Mouse (Mus musculus) T-cell, adult 2 months (primary cell): ENCODE data around the gene Nmt2.
A peak's percentile ranks its signal among the peaks of the same experiment; 100 is the strongest.

Source experiments
- DNase-seq: peaks from one replicate; pipeline ENCODE4 v3.0.0; 2022; ENCODE audit warnings: low spot score

The Nmt2 gene

GRCm38 (mm10) chr2:3283602-3284472, at the start of gene Nmt2:
TSS of gene Nmt2 (plus strand) at chr2:3284212.
- DNase-seq: peak; percentile 100

GRCm38 (mm10) chr2:3239255-3239654, 44.8 kb upstream of the Nmt2 start:
- DNase-seq: no peak

- no peak for DNase-seq
These were observed 39.8 kb upstream of the Nmt2 start for GRCm38 (mm10) chr2:3244251-3244650.

GRCm38 (mm10) chr2:3251309-3251708, 32.7 kb upstream of the Nmt2 start:
- no peak for DNase-seq

- DNase-seq: no peak
These were observed 17.5 kb upstream of the Nmt2 start for GRCm38 (mm10) chr2:3266466-3266865.

GRCm38 (mm10) chr2:3267879-3268278, 16.1 kb upstream of the Nmt2 start:
- no peak for DNase-seq

- DNase-seq: no peak
These were observed 10.7 kb upstream of the Nmt2 start for GRCm38 (mm10) chr2:3273349-3273748.

- no peak for DNase-seq
These were observed 7.9 kb upstream of the Nmt2 start for GRCm38 (mm10) chr2:3276106-3276505.

GRCm38 (mm10) chr2:3277502-3277901, 6.5 kb upstream of the Nmt2 start:
- no peak for DNase-seq

- no peak for DNase-seq
These were observed 2.7 kb upstream of the Nmt2 start for GRCm38 (mm10) chr2:3281311-3281710.

GRCm38 (mm10) chr2:3282866-3283601, 978 bp upstream of the Nmt2 start:
- no peak for DNase-seq

GRCm38 (mm10) chr2:3284473-3285180, 615 bp downstream of the Nmt2 start:
- peak; percentile 53 for DNase-seq

- peak; percentile 27 for DNase-seq
These were observed 1.1 kb downstream of the Nmt2 start for GRCm38 (mm10) chr2:3285181-3285530.

GRCm38 (mm10) chr2:3285709-3286108, 1.7 kb downstream of the Nmt2 start:
- no peak for DNase-seq

GRCm38 (mm10) chr2:3286243-3286642, 2.2 kb downstream of the Nmt2 start:
- no peak for DNase-seq

- no peak for DNase-seq
These were observed 5.6 kb downstream of the Nmt2 start for GRCm38 (mm10) chr2:3289581-3289980.

GRCm38 (mm10) chr2:3292170-3292569, 8.2 kb downstream of the Nmt2 start:
- DNase-seq: no peak

GRCm38 (mm10) chr2:3295826-3296225, 11.8 kb downstream of the Nmt2 start:
- DNase-seq: no peak

- no peak for DNase-seq
These were observed 21.5 kb downstream of the Nmt2 start for GRCm38 (mm10) chr2:3305426-3306025.

- DNase-seq: no peak
These were observed 39.1 kb downstream of the Nmt2 start for GRCm38 (mm10) chr2:3323132-3323531.

GRCm38 (mm10) chr2:3324381-3325130, 40.5 kb downstream of the Nmt2 start:
- DNase-seq: no peak

- no peak for DNase-seq
These were observed 42.5 kb downstream of the Nmt2 start for GRCm38 (mm10) chr2:3326547-3326946.
